7 mouse cellular contexts compared by ENCODE assay signal in genomic region chr4:59928347-59928746, GRCm38 (mm10). TPM values are rescaled to one million over a fixed set of nuclear protein-coding genes. Genes with fewer than 3 reads are reported as not detected.
DNase-seq lines count a peak whose midpoint lies in the region; ATAC-seq lines count a peak whose summit lies in the region.

No protein-coding gene starts in this region.

- WGBS in midbrain, embryonic 15.5 days = 25% methylated on average over 6 of the region's 6 CpGs

- no peaks in the 10 kb centered on the region for H3K27me3 ChIP-seq in midbrain, embryonic 15.5 days (replicated peaks)

- H3K4me1 ChIP-seq in midbrain, embryonic 15.5 days = no peaks in the 10 kb centered on the region

- H3K4me2 ChIP-seq in midbrain, embryonic 15.5 days = no peak overlapping the region

- no peaks in the 10 kb centered on the region for H3K9me3 ChIP-seq in midbrain, embryonic 15.5 days

- ATAC-seq in midbrain, embryonic 15.5 days (replicated peaks) = peak; percentile 41; the same call in 1 of the 2 replicates

- no peak overlapping the region for H3K4me3 ChIP-seq in midbrain, embryonic 15.5 days

- DNase-seq in R1 (ENCODE audit: low read depth, low spot score) = peak; percentile 92
- DNase-seq in cerebellum, adult 18-20 months = peak; percentile 72 to 77
- DNase-seq in frontal cortex, postnatal 25 days (ENCODE audit: low spot score in 2 of 2) = peak; percentile 23 to 41
- DNase-seq in induced T-regulatory cell, adult 2 months (ENCODE audit: low read depth) = peak; percentile 71
- peak; percentile 69 for DNase-seq in left cerebral cortex, adult 18-20 months (ENCODE audit: low spot score in 2 of 2)
- DNase-seq in spleen, postnatal 36 days (ENCODE audit: low spot score in 2 of 2) = peak; percentile 78 to 82

- no peak overlapping the region for H3K27ac ChIP-seq in midbrain, embryonic 15.5 days

- no peak overlapping the region for H3K9ac ChIP-seq in midbrain, embryonic 15.5 days

- H3K36me3 ChIP-seq in midbrain, embryonic 15.5 days (replicated peaks) = no peaks in the 10 kb centered on the region

RNA-seq across cellular contexts. Expression of gene Slc46a2, which starts 13.5 kb away (rescaled TPM):
- not detected for total RNA-seq in left cerebral cortex, adult 18-20 months (2021)
- polyA plus RNA-seq in midbrain, embryonic 15.5 days (2015; fragmentation: Nextera tagmentation; extraction: Ambion mirVana) = 0.05 and 0.11 TPM in 2 replicates

RNA-seq across cellular contexts. Expression of gene Mup4, which starts 32.2 kb away (rescaled TPM):
- total RNA-seq in left cerebral cortex, adult 18-20 months (2021) = not detected
- not detected in 2 replicates for polyA plus RNA-seq in midbrain, embryonic 15.5 days (2015; fragmentation: Nextera tagmentation; extraction: Ambion mirVana)

RNA-seq across cellular contexts. Expression of gene Mup6, which starts 35.7 kb away (rescaled TPM):
- not detected for total RNA-seq in left cerebral cortex, adult 18-20 months (2021)
- polyA plus RNA-seq in midbrain, embryonic 15.5 days (2015; fragmentation: Nextera tagmentation; extraction: Ambion mirVana) = not detected in 2 replicates

Comparison
In these comparisons a context has a peak if more than half of its experiments do, and no peak if none do; other contexts are left out.
1. DNase-seq: peak in every context shown above with its lines; median percentile 92 in R1; 80 in spleen, postnatal 36 days; 74 in cerebellum, adult 18-20 months; 71 in induced T-regulatory cell, adult 2 months; 69 in left cerebral cortex, adult 18-20 months; 32 in frontal cortex, postnatal 25 days.